Mouse (Mus musculus): ENCODE results near the gene Rex1bd. TPM values are rescaled to one million over a fixed set of nuclear protein-coding genes. Genes with fewer than 3 reads are reported as not detected.

The Rex1bd gene
- polyA plus RNA-seq, 1 experiment from 2014 or later = 134 TPM

DNA sequence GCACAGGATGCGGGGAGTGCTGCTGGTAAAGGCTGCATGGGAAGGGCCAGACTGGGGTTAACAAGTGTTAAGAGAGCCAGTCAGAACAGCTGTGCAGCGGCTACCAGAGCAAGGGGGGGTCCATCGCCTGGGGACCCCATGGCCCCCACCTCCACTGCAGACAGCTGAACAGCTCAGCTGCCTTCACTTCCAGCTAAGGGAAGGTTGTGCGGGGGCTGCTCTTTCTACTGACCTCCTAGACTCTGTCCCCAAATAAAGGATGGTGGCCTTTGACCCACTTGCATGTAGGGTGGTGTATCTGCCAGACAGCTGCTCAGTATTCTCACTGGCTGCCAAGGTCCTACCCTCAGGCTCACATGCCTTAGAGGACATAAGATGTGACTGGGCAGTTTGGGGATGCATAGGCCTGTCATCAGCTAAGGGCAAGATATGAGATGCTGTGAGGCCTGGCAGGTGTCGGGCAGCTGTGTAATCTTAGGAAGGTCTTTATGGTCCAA, 39.3 kb downstream of the Rex1bd start:
- 0 out of 2 replicates have a peak overlapping the region, but pooled peaks have one; percentile 20 for H3K9ac ChIP-seq (replicated peaks)
- H3K4me3 ChIP-seq = no peak overlapping the region; the same call in 1 of the 2 replicates
- H3K4me2 ChIP-seq (replicated peaks) = no peak overlapping the region
- H3K27me3 ChIP-seq = no peaks in the 10 kb centered on the region
- ATAC-seq (ENCODE audit: low FRiP score, low read depth) = no peak
- H3K4me1 ChIP-seq = 0 out of 2 replicates have a peak, but pooled peaks cover 4% of the 10 kb centered on the region
- WGBS = 78% methylated on average over 5 of the region's 5 CpGs
- no peak overlapping the region for H3K27ac ChIP-seq (replicated peaks)
- H3K36me3 ChIP-seq = no peaks in the 10 kb centered on the region
- H3K9me3 ChIP-seq = no peaks in the 10 kb centered on the region

GRCm38 (mm10) chr8:70466771-70467170, 39.8 kb downstream of the Rex1bd start:
- 0 out of 2 replicates have a peak, but pooled peaks cover 4% of the 10 kb centered on the region for H3K4me1 ChIP-seq
- ATAC-seq (ENCODE audit: low FRiP score, low read depth) = no peak
- WGBS = 75% methylated on average over 11 of the region's 11 CpGs
- H3K9ac ChIP-seq (replicated peaks) = no peak overlapping the region
- H3K27me3 ChIP-seq = no peaks in the 10 kb centered on the region
- no peak overlapping the region for H3K4me3 ChIP-seq
- H3K36me3 ChIP-seq = no peaks in the 10 kb centered on the region
- no peaks in the 10 kb centered on the region for H3K9me3 ChIP-seq
- H3K27ac ChIP-seq (replicated peaks) = no peak overlapping the region
- H3K4me2 ChIP-seq (replicated peaks) = no peak overlapping the region

- Histone ChIP-seq H3K27ac (replicated peaks) (no peak overlapping the region), H3K4me1 (0 out of 2 replicates have a peak, but pooled peaks cover 4% of the 10 kb centered on the region), H3K9me3 (no peaks in the 10 kb centered on the region), H3K4me2 (replicated peaks) (no peak overlapping the region), H3K36me3 (no peaks in the 10 kb centered on the region), H3K4me3 (no peak overlapping the region), H3K27me3 (no peaks in the 10 kb centered on the region), H3K9ac (replicated peaks) (no peak overlapping the region)
- no peak for ATAC-seq (ENCODE audit: low FRiP score, low read depth)
- WGBS = 84% methylated on average over 4 of the region's 4 CpGs
These were observed 40.2 kb downstream of the Rex1bd start for GRCm38 (mm10) chr8:70466305-70466704.

DNA sequence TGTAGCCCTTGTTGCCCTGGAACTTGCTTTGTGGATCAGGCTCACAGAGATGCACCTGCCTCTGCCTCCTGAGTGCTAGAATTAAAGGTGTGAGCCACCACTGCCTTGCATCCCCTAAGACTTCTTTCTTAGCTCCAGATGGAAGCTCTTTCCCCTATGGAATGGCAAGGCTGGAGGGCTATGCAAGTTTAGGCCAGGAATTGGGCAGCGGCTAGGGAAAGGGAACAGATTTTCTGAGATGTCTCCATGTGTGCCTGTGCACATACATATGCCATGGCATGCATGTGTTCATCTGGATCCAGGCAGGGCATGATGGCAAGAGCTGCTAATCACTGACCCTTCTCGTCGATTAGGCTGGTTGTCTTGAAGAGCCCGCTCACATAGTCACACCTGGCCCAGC, 40.9 kb downstream of the Rex1bd start:
- Histone ChIP-seq H3K27me3 (no peaks in the 10 kb centered on the region), H3K36me3 (no peaks in the 10 kb centered on the region), H3K4me1 (0 out of 2 replicates have a peak, but pooled peaks cover 4% of the 10 kb centered on the region), H3K4me2 (replicated peaks) (no peak overlapping the region), H3K9ac (replicated peaks) (no peak overlapping the region), H3K27ac (replicated peaks) (no peak overlapping the region), H3K4me3 (no peak overlapping the region), H3K9me3 (no peaks in the 10 kb centered on the region)
- no peak for ATAC-seq (ENCODE audit: low FRiP score, low read depth)
- 93% methylated on average over 4 of the region's 4 CpGs for WGBS

DNA sequence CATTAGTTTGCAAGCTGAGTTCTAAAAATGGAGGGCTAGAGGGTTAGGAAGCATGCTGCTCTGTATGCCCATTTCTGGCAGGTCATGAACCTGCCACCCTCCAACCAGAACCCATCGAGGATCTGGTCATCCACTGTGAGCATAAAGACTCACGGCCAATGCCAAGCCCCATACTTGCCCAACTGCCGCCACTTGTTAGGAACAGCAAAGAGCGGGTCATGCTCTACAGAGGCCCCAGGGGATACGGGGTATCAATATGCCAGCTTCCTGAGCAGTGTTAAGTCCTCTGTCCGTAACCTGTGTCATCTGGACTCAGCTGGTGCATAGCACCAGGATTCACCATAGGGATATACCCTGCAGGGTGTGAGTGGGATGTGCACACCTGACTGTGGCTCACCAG, 42.4 kb downstream of the Rex1bd start:
- H3K4me3 ChIP-seq = no peak overlapping the region
- no peaks in the 10 kb centered on the region for H3K27me3 ChIP-seq
- no peak overlapping the region for H3K9ac ChIP-seq (replicated peaks)
- no peak overlapping the region for H3K4me2 ChIP-seq (replicated peaks)
- H3K9me3 ChIP-seq = 0 out of 2 replicates have a peak, but pooled peaks cover 3% of the 10 kb centered on the region
- H3K27ac ChIP-seq (replicated peaks) = no peak overlapping the region
- ATAC-seq (ENCODE audit: low FRiP score, low read depth) = no peak
- 0 out of 2 replicates have a peak, but pooled peaks cover 4% of the 10 kb centered on the region for H3K4me1 ChIP-seq
- 89% methylated on average over 6 of the region's 6 CpGs for WGBS
- H3K36me3 ChIP-seq = no peaks in the 10 kb centered on the region

DNA sequence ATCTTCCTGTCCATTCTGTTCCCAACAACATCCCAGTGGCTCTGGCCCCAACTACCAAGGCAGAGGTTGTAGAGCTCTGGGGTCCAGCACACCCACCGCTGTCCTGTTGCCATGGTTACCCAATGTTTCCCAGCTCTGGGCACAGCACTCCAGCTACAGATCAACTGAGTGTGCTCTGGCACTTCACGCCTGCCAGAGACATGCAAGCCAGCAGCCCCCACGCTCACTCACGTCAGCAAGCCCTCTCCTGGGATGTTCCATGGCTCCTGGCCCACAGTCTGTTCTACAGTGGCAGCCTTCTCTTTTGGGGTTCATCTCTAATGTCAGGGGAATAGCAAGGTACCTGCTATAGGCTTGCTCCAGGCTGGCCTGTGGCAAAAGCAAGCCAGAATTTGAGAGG, 43.2 kb downstream of the Rex1bd start:
- no peak overlapping the region for H3K4me3 ChIP-seq
- no peak overlapping the region for H3K9ac ChIP-seq (replicated peaks)
- H3K27me3 ChIP-seq = no peaks in the 10 kb centered on the region
- WGBS = 74% methylated on average over 4 of the region's 4 CpGs
- no peak for ATAC-seq (ENCODE audit: low FRiP score, low read depth)
- H3K4me1 ChIP-seq = 0 out of 2 replicates have a peak, but pooled peaks cover 4% of the 10 kb centered on the region
- H3K4me2 ChIP-seq (replicated peaks) = no peak overlapping the region
- 0 out of 2 replicates have a peak, but pooled peaks cover 3% of the 10 kb centered on the region for H3K9me3 ChIP-seq
- no peak overlapping the region for H3K27ac ChIP-seq (replicated peaks)
- no peaks in the 10 kb centered on the region for H3K36me3 ChIP-seq

GRCm38 (mm10) chr8:70462516-70462813, 44.1 kb downstream of the Rex1bd start:
- Histone ChIP-seq H3K4me1 (0 out of 2 replicates have a peak, but pooled peaks cover 3% of the 10 kb centered on the region), H3K9me3 (0 out of 2 replicates have a peak, but pooled peaks cover 3% of the 10 kb centered on the region), H3K4me2 (replicated peaks) (no peak overlapping the region), H3K27ac (replicated peaks) (no peak overlapping the region), H3K27me3 (no peaks in the 10 kb centered on the region), H3K9ac (replicated peaks) (no peak overlapping the region), H3K4me3 (no peak overlapping the region), H3K36me3 (no peaks in the 10 kb centered on the region)
- 95% methylated on average over 8 of the region's 8 CpGs for WGBS
- no peak for ATAC-seq (ENCODE audit: low FRiP score, low read depth)

DNA sequence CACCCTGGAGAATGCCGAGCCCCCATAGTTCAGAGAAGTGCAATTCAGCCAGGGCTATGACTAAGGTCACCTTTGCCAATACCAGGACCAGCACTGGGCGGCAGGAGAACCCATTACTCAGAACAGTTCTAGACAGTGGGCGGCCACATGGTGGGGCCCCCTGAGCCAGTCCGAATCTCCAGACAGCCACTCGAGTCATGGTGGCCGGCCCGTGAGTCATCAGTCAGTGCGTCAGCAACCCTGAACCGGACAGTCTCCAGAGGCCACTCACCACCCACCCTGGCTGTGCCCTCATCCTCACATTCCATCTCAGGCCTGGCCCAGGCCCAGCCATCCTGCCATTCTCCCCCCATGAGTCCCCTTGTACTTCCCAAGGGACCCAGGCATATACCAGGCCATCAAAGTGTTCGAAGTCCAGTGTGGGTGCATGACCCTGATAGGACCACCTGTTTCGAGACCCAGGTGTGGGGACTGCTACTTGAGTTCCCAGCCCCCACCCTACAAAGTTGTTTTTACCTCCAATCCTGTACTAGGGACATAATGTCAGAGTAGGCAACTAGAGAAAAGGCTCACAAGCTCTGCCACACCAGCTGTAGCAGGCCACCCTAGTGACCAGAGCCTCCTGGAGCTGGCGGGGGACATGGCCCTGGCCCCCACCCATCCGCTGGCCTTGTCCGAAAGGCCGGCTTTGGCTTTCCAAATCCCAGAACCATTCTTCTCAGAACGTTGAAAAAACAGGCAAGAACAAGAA, 44.6 kb downstream of the Rex1bd start:
- Histone ChIP-seq H3K27me3 (no peaks in the 10 kb centered on the region), H3K27ac (replicated peaks) (no peak overlapping the region), H3K4me3 (no peak overlapping the region), H3K36me3 (no peaks in the 10 kb centered on the region), H3K9me3 (0 out of 2 replicates have a peak, but pooled peaks cover 3% of the 10 kb centered on the region), H3K4me2 (replicated peaks) (no peak overlapping the region), H3K9ac (replicated peaks) (no peak overlapping the region), H3K4me1 (no peaks in the 10 kb centered on the region)
- WGBS = 92% methylated on average over 16 of the region's 16 CpGs
- no peak for ATAC-seq (ENCODE audit: low FRiP score, low read depth)

DNA sequence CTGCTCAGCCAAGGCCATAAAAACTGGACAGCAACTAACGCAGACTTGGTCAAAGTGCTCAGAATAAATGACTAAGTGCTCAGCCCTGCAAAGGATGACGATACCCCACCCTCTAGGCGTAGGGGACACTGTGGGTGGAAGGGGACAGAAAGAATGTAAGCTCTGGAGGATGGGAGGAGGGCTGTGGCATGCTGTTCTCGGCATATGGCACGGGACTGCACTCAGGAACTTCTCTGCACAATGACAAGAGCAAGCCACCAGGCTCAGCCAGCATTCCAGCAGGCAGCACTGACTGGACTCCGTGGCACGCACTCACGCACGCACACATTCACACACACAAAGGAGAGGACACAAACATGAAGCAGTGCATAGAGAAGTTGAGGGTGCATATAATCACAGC, 45.9 kb downstream of the Rex1bd start:
- no peak overlapping the region for H3K4me3 ChIP-seq
- no peaks in the 10 kb centered on the region for H3K36me3 ChIP-seq
- H3K9ac ChIP-seq (replicated peaks) = no peak overlapping the region
- H3K27ac ChIP-seq (replicated peaks) = no peak overlapping the region
- no peak for ATAC-seq (ENCODE audit: low FRiP score, low read depth)
- no peaks in the 10 kb centered on the region for H3K4me1 ChIP-seq
- WGBS = 83% methylated on average over 9 of the region's 9 CpGs
- H3K27me3 ChIP-seq = no peaks in the 10 kb centered on the region
- no peak overlapping the region for H3K4me2 ChIP-seq (replicated peaks)
- 0 out of 2 replicates have a peak, but pooled peaks cover 3% of the 10 kb centered on the region for H3K9me3 ChIP-seq

DNA sequence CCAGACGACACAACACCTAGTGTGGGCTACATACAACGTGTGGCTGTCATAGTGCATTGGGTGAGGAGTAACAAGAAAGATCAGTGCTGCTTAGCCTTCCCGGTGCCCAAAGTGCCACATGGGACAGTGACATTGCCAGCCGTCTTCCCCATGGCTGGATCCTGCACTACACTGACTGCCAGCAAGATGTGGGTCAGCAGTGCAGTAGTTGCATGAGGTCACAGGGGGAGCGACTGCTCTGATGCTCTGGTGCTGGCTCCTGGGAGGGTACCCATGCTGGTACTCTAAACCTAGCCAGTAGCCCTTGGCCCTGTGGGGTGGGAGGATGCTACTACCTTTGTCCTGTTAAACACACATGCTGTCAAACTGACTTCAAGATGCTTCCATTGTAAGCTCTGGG, 46.4 kb downstream of the Rex1bd start:
- Histone ChIP-seq H3K9ac (replicated peaks) (no peak overlapping the region), H3K36me3 (no peaks in the 10 kb centered on the region), H3K4me1 (no peaks in the 10 kb centered on the region), H3K9me3 (0 out of 2 replicates have a peak, but pooled peaks cover 3% of the 10 kb centered on the region), H3K27ac (replicated peaks) (no peak overlapping the region), H3K27me3 (no peaks in the 10 kb centered on the region), H3K4me2 (replicated peaks) (no peak overlapping the region), H3K4me3 (no peak overlapping the region)
- 89% methylated on average over 5 of the region's 5 CpGs for WGBS
- ATAC-seq (ENCODE audit: low FRiP score, low read depth) = no peak

DNA sequence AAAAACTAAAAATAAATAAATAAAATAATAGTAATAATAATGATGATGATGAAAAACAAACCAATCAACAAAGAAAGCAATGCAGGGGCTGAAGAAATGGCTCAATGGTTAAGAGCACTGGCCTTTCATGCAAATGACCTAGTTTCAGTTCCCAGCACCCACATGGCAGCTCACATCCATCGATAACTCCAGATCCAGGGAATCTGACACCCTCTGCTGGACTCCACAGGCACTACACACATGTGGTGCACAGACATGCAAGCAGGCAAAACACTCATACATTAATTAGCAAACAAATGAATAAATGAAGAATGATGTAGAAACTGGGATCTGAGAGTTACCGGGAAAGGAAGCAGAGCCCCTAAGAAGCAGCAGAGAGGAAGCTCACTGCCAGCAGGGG, 46.9 kb downstream of the Rex1bd start:
- H3K27ac ChIP-seq (replicated peaks) = no peak overlapping the region
- no peak overlapping the region for H3K4me3 ChIP-seq
- H3K36me3 ChIP-seq = no peaks in the 10 kb centered on the region
- no peaks in the 10 kb centered on the region for H3K27me3 ChIP-seq
- H3K9ac ChIP-seq (replicated peaks) = no peak overlapping the region
- H3K4me2 ChIP-seq (replicated peaks) = no peak overlapping the region
- H3K9me3 ChIP-seq = 0 out of 2 replicates have a peak, but pooled peaks cover 3% of the 10 kb centered on the region
- 94% methylated on average over 2 of the region's 2 CpGs for WGBS
- no peaks in the 10 kb centered on the region for H3K4me1 ChIP-seq
- ATAC-seq (ENCODE audit: low FRiP score, low read depth) = no peak

DNA sequence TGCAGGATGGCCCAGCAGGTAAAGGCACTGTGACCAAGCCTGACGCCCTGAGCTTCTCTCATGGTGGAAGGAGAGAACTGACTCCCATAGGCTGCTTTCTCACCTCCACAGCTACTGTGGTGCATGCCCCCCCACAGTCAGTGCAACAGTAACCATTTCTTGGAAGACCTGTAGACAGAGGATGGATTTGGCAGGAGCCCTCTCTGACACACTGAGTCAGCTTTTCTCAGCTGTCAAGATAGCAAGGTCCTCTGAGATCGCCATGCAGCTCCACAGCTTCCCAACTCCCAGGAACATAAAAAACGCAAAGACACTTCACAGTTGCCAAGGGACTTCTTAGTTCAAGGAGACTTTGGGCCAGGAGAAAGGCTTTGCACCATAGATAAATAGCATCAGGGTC, 48.1 kb downstream of the Rex1bd start:
- H3K9me3 ChIP-seq = 0 out of 2 replicates have a peak, but pooled peaks cover 3% of the 10 kb centered on the region
- no peaks in the 10 kb centered on the region for H3K4me1 ChIP-seq
- H3K27me3 ChIP-seq = no peaks in the 10 kb centered on the region
- ATAC-seq (ENCODE audit: low FRiP score, low read depth) = no peak
- H3K4me2 ChIP-seq (replicated peaks) = no peak overlapping the region
- H3K36me3 ChIP-seq = no peaks in the 10 kb centered on the region
- no peak overlapping the region for H3K27ac ChIP-seq (replicated peaks)
- 90% methylated on average over 3 of the region's 3 CpGs for WGBS
- no peak overlapping the region for H3K4me3 ChIP-seq
- no peak overlapping the region for H3K9ac ChIP-seq (replicated peaks)

Data from midbrain, embryonic 12.5 days (tissue).